Mouse (Mus musculus) testis, postnatal 10 days (tissue): ENCODE data around the gene Tubd1.

Experiments used
- DNase-seq: peaks from one replicate; pipeline ENCODE4 v3.0.0; 2021; ENCODE audit warnings: low spot score

Tubd1 gene

DNA sequence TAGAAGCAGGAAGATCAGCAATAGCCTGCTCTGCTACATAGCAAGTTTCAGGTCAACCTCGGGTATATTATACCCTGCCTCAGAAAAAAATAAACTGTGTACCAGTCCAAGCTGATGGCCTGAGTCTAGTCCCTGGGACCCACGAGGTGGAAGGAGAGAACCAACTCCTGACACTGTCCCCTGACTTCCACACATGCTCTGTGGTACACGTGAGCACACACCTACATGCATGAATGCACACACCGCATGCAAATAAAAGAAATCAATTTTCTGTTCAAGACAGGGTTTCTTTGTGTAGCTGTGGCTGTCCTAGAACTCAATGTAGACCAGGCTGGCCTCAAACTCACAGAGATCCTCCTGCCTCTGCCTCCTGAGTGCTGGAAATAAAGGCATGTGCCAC lies 13.5 kb downstream of the Tubd1 start:
- DNase-seq, result no peak

DNA sequence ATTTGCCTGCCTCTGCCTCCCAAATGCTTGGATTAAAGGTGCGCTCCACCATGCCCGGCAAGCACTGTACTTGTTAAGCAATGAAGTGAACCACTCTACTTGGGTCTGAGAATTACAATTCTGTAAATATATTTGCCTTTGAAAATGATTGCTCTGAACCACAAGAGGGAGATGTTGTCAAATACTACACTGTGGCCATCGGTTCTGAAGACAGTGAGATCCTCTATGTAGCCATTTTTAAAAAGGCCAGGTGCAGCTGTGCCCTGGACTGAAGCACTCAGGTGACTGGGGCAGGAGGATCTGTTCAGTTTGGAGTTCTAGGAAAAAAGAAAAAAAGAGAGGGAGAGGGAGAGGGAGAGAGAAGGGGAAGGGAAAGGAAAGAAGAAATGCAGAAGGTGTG lies 23.6 kb downstream of the Tubd1 start:
- no peak for DNase-seq

DNA sequence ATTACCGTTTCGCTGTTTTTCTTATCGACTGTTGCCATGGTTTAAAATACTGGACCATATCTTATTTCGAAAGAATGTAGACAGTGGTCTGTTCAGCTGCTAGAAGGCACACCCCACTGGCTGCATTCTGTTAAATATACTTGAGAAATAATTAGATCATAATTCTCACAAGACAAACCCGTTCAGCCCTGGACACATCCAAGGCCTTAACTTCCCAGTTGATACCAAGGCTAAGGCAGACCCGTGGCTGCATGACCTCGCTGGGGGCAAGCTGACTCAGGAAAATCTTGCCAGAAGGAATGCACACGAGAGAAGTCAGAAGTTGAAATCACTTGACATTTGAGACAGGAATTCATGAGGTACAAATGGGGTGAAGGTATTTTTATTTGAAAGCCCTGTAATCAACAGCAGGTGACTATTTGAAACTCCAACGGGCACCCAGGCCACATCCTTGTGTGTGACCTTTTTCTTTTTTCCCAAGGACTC lies 25.5 kb downstream of the Tubd1 start:
- DNase-seq, result no peak

DNA sequence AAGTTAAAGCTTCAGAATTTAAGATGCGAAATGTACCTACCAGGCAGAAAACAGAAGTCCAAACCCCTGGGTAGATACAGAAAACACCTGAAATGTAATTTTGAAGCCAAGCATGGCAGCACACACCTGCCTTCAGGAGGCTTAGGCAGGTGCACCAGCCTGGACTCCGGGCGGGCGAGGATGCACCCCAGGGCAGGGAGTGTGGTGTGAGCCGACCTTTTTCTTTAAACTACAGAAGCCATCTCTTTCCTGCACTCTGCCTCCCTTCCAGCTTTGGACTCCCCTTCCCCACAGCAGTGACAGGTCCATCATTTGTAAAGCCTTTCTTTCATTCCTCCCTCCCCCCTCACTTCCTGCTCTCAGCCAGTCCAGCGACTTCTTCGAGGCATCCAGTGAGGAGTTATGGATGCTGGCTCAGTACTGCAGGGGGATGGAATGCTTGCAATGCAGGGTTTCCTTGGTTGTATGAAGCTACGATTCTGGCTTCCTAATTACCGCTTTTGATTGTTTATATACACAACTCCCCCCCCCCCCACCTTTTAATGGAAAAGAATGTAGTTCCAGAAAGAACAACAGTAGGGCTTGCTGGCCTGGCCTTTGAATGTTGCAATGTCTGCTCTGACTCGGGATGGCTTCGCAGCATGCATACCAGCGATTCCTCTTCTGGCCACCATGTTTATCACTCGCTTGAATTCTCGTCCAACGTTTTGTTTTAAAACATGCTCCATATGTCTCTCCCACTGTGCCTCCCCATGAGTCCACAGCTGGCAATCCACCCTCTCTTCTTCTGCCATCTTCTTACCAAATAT lies 26.5 kb downstream of the Tubd1 start:
- no peak for DNase-seq

DNA sequence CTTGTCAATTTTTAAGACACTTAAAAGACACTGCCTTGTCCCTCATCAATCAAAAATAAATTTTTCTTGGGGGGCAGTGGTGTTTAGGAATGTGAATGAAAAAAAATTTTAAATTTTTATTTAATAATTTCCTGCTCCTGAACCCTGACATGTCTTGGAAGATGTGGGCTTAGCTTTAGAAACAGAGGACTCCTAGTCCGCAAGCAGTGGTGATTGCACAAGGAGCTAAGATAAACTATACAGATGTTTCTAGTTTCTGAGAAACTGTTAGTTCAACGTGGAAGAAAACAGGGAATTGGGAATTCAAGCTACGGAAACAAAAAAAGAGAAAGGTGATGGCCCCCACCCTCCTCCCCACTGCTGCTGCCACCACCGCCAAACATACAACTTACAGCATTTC lies 27.1 kb downstream of the Tubd1 start:
- DNase-seq, result no peak

DNA sequence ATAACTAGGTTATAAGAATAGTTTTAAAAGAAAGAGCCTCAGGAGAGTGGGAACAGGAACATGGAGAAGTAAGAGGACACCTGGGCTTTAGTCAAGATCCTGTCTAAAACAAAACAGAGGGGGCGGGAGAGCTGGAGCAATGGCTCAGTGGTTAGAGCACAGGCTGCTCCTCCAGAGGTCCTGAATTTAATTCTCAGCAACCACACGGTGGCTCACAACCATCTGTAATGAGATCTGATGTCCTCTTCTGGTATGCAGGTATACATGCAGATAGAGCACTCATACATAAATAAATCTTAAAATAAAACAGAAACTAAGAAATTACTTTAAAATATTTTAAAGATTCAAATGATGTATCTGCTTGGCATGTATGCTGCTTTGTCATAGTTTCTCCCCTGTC lies 27.8 kb downstream of the Tubd1 start:
- DNase-seq, result no peak

DNA sequence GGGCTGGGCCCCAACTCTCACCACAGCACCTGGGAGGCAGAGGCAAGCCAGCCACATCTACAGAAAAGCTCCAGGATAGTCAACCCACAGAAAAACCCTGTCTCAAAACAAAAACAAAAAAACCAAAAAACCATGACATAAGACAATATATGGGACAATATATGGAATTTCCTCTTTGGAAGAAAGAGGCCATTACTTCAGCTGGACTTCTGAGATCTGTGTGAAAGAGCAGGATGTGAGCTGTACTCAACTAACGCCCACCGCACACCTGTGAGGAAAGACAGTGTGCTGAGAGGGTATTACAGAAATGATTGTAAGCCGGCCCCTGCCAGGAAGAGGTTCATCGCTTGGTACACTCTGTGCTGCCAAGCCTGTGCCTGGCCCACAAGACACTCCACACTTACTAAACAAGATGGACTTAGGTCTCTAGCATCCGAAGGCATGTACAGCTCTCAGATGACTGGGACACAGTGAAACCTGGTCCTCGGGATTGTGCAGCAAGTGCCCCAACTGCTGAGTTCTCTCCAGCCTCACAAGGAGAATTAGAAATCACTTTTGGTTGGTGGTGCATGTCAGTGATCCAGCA lies 28.9 kb downstream of the Tubd1 start:
- no peak for DNase-seq

DNA sequence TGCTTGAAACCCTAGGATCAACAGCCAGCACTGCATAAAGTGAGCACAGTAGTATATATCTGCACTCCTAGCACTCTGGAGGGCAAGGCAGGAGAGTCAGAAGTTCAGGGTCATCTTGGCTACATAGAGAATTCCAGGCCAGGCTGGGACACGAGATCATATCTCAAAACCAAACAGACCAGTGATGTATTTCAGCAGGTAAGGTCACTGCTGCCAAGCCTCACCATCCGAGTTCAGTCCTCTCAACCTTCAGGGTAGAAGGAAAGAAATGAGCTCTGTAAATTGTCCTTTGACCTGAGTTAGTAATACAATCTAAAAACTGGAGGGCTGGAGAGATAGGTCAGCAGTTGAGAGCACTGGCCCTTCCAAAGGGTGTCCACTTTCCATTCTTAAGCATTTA lies 29.6 kb downstream of the Tubd1 start:
- no peak for DNase-seq

DNA sequence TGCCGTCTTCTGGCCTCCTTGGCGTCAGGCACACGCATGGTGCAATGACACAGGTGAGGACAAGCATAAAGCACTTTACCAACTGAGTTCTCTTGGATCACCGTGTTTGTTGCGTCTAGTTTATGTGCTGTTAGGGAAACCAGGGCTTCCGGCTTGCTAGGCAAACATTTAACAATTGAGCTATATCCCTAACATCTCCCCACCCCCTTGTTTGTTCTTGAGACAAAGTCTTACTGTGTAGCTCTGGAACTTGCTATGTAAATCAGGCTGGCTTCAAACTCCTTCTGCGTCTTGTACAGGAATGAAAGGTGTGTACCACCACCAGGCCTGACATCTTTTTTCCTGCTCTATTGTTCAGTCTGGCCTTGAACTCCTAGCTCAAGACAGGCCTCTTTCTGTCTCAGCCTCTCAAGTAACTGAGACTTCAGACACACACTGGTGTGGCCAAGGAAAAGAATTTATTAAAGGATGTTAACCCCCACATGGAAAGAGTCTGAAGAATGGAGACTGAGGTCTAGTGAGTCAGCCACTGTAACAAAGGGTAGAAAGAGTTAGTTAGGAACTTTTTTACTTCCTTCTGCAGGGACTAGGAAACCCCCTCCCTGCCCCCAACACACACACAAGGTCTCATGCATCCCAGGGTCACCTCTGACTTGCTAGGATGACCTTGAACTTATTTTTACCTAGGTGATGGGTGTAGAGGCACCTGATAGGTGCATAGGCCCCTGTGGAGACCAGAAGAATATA lies 31.0 kb downstream of the Tubd1 start:
- DNase-seq, result no peak

DNA sequence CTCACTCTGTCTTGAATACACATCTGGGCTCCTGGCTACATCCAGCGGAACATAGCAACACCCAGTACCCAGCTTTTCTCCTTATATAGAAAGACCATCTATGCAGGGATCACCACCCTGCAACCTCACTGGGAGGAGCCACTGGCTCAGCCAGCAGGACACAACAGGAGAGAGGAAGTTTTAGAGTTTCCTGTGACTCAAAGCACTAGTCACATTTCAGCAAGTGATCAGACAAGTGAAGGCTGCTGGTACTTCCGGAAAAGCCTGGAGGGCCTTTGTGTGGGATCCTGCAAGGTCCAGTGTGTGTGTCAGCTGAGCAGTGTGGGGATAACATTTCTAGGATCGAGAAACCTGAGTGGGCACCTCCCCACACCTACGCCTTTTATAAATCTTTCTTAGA lies 32.4 kb downstream of the Tubd1 start:
- no peak for DNase-seq

DNA sequence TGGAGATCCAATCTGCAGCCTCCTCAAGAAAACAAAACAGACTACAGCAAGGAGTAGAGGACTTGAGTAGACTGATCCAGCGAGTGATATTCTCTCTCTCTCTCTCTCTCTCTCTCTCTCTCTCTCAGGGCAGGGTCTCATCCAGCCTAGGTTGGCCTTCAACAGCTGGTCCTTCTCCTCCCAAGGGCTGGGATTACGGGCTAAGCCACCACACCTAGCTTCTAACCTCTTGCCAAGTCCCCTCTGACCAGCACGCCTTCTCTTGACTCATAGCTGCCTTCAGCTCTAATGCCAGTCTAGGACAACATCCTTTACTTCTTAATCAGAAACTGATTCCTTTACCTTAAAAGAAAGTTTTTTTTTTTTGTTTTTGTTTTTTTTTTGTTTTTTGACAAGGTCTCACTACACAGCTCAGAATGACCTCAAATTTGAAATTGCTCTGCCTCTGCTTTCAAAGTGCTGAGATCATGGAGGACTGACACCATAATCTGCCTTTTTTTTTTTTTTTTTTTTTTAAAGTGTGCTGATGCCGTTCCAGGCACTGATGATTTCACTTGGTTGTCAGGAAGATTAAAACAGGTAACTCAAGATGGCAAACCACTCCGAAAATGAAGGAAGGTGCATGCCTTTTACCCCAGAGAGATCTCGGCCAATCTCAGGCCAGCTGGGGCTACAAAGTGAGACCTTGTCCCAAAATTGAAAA lies 33.5 kb downstream of the Tubd1 start:
- DNase-seq, result no peak

DNA sequence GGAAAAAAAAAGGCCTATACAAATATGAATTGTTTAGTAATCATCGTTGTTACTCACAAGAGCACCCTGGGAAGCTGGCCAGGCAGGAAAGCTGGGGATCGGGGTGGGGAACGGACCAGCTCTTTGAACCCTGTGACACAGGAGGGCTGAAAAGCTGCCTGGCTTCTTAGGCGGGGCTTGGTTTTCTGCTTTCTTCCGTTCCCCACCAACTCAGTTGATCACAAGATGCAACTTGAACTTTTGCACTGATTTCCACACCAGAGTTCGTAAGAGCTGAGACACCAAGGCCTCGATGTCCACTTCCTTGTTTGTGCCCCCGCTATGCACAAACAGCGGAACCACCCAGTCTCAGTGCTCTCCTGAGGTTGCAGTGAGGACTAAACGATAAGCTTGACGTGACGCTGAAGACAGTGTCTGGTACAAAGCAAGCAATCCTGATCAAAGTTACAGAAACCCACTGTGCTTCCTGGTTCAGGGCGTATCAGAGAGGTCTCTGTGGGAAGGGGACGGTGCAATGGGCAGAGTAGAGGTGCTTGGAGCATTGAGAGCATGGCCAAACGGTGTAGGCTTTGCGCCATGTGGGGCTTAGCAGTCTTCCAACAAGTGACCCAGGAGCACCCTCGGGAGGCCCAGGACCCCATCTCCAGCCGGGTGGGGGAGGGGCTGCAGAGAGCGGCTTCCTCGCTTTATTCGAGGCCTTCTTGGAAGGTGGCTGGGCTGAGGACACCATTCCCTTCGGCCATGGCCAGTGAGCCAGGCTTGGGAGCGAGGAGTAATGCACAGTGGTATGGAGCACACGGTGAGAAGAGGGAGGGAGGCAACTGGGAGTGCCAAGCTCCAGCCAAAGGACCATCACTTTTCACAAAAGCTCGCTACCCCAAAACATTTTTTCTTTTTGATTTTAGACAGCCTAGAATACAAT lies 34.3 kb downstream of the Tubd1 start:
- peak; percentile 52 for DNase-seq

DNA sequence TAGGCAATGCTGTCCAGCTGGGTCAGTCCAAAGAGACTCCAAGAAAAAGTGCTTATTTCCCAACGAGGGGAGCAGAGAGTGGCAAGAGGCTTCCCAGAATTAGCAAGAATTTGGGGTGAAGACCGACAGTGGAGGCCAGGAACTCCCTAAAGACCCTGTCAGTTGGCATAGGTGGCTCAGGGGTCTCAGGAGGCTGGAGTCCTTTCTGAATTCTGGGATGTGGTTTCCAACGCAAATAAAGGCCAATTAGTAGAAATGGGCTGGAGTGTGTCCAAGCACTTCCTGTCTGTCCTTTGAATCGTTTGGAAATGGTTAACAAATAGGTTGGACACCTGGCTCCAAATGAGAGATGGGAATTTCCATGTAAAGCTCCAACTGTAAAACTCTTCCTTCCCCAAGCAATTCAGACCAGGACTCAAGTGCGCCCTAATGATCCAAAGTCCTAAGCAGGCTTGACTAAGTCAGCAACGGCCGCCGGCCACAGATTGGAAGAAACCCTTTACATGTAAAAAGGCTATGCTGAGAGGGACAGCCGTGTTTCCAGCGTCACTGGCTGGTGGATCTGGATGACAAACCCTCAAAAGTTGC lies 35.0 kb downstream of the Tubd1 start:
- no peak for DNase-seq

DNA sequence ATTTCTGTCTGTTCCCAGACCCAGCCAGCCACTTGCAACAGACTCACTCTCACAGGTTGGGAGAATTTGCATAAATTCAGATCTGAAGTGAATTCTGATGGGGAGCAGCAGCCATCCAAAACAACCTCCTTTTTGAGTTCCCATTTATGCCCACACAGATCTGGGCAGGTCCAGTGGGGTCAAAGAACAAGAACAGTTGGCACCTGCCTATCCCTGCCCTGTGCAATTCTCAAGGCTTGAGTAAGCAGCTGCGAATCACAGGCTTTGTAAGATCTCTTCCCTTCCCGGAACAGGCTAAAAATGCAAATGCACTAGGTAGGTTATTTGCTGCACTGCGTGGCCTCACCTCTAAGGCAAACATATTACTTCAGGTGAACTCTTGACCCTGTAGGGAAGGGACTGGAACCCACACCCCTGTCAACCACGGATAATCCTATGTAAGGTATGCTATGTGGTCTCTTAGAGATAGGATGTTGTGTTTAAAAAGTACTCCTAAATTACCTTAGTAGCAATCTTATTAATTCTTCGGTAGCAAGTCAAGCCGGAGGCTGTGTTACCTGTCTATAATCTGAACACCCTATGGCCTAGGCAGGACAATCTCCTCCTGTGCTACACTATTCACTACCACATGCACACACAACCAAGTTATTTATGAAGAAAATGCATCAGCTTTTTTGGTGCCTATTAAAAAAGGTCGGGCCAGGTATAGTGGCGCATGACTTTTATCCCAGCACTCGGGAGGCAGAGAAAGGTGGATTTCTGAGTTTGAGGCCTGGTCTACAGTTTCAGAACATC lies 35.7 kb downstream of the Tubd1 start:
- DNase-seq, result no peak

DNA sequence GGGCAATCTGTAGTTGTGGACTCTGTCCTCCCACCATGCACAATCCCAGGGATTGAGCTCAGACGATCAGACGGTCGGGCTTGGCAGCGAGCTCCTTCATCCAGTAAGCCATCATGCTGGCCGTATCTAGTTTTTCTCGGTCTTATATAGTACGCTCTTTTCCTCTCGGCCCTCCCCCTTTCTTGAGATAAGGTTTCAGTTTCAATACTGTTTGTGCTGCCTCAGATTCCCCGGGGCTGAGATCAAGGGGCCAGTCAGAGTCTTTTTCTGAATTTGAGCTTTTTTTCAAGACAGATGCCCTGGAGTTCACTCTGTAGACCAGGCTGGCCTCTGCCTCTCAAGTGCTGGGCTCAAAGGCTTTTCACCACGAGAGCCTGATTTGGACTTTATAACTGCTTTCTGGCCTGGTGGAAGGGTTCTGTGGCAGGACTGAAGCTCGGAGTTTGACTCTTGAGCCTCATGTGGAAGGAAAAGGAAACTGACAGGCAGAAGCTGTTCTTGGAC lies 36.5 kb downstream of the Tubd1 start:
- DNase-seq, result no peak

DNA sequence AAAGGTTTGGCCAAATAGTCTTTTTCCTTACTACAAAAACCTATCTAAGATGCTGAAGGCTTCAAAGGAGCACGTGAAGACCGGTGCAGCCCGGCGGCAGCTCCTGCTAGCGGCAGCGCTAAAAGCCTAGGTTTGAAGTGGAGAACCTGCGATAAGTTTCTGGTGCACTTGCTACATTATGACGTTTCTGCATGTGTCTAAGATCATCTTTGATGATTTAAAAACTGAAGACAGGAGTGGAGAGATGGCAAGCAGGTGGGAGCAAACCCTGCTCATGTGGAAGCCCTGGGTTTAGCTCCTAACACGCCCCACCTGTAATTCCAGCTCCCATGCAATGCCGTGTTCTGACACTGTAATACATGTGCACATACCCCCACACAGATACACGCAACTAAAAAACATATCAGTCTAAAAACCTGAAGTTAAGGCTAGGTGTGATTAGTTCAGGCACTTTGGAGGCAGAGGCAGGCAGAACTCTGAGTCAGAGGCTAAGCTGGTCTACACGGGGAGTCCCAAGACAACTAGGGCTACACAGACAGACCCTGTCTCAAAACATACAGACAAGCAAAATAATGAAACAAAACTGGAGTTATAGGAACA lies 37.3 kb downstream of the Tubd1 start:
- no peak for DNase-seq

DNA sequence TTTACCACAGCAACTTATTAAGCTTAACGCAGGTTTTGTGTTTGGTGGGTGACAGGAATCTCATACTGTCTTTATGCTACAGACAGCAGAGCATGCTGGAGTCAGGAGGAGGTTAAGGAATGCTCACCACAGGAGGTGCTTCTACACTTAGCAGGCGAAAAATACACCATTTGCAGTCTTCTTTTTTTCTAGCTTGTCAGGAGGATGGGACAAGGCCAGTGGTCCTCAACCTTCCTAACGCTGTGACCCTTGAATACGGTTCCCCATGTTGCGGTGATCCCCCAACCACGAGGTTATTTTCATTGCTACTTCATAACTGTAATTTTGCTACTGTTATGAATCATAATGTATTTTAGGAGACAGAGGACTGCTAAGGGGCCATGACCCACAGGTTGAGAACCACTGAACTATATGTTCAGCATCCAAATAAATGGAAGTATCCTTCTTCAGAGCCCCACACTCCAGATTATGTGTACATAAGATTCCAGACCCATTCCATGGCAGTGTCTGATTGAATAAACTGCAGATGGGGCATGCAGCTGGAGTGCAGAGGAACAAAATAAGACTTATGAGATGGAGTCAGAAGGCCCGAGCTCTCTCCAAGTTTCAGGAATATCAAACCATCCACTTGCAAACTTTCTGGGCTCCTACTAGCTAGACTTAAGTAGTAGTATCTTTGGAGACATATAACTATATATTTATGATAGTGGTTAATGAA lies 37.9 kb downstream of the Tubd1 start:
- DNase-seq, result no peak

DNA sequence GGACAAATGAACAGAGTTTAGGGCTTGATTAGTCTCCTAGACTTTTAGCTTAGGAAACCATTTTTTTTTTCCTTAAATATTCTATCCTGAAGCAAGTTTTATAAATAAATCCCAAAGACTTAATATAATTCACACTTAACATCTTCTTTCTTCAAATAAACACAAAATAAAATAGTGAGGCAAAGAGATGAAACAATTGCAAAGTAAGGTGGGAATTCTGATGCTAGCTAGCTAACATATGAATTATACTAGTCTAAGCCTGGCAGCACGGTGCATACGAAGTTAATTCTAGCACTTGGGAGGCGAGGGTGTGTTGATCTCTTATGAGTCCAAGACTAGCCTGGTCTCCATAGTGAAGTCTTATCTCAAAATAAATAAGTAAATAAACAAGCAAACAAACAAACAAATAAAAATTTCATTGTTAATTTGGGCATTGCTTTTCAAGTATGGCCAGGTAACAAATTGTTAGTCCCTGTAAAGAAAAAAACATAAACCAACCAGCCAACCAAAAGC lies 38.6 kb downstream of the Tubd1 start:
- DNase-seq, result no peak
